Mouse (Mus musculus) thymus, postnatal 0 days (tissue): ENCODE data around the gene Etl4. TPM values are rescaled to one million over a fixed set of nuclear protein-coding genes. Genes with fewer than 3 reads are reported as not detected.

Source experiments
- DNase-seq: peaks from one replicate; pipeline ENCODE4 v3.0.0-alpha.2; 2015; ENCODE audit warnings: low spot score
- microRNA-seq: library from miRNA; unstranded; fragments of <30 nt; microRNA quantifications from one replicate; pipeline ENCODE4, GENCODE M21; 2016; ENCODE audit warnings: borderline number of aligned reads
- polyA plus RNA-seq: library from polyadenylated mRNA; unstranded; fragments of >200 nt; fragmentation: Nextera tagmentation; extraction: Ambion mirVana; gene quantifications from 2 replicates; pipeline ENCODE4 v1.2.1, GENCODE M21; 2015

Gene Etl4
- polyA plus RNA-seq, 1 experiment from 2014 or later, result 6.0 TPM

- DNase-seq, result no peak
Observed at GRCm38 (mm10) chr2:20849346-20849745, 939.8 kb downstream of the Etl4 start.

Small RNA genes within 50 kb of the gene (microRNA-seq; reads per million reads assigned to microRNA genes)
- not detected for gene Gm44457
